Mouse (Mus musculus) bone marrow, adult 2 months (tissue): ENCODE data around the gene Rxfp2.

ENCODE experiments used
- CTCF ChIP-seq: fragments of 200-500 bp; IDR thresholded peaks from 2 replicates; pipeline ENCODE4 v1.5.1; 2011; ENCODE audit warnings: low read length, control low read depth; ENCODE audit not compliant: control insufficient read depth, insufficient read depth
- POLR2A ChIP-seq: fragments of 200-500 bp; IDR thresholded peaks from 2 replicates; pipeline ENCODE4 v1.6.1; 2011; ENCODE audit warnings: low read depth, mild to moderate bottlenecking, control low read depth, low read length, borderline replicate concordance; ENCODE audit not compliant: control insufficient read depth

DNA sequence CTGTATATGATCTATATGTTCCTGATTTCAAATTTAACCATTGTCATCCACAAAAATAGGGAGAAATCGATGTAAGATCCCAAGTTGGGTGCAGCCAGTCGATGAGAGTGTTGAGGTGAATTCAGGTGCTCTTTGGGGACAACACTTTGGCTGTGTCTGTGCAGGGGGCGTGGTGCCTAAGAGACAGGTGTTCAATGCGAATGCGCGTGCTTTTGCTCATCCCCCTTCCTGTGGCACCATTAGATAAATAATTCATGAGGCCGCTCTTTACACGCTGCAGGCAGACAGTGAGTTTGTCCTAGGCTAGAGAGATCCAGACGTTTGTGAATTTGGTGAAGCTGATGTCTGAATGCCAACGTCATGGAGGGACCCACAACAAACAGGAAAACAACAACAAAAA, 45.8 kb downstream of the Rxfp2 start:
- TF ChIP-seq POLR2A (no peak), CTCF (no peak)
